Mouse (Mus musculus) spleen, postnatal 14 days (tissue): ENCODE results near the gene Sema5a.

Experiments used
- DNase-seq, 2 experiments: peaks; one replicate each; pipeline ENCODE4 v3.0.0; 2021 to 2022; ENCODE audit warnings: low spot score in 2 of 2

Gene Sema5a

DNA sequence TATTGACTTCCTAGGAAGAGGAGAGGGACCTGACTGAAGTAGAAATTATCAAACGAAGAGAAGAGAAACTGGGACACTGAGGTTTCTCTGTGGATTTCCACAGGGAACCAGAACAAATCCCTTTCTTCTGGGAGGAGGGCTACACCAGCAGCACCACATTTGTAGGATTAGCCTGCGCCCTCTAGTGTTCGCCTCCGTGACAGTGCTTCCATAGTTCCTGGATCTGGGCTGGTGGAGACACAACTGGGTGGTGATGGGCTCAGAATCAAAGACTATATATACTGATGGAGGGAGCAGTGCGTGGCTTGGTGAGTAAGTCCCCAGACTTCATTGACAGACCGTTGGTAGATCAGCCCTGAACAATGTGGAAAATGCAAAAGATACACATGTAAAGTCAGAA, 193.0 kb downstream of the Sema5a start:
- DNase-seq: peak in 1 of 2 experiments; percentile 2

DNA sequence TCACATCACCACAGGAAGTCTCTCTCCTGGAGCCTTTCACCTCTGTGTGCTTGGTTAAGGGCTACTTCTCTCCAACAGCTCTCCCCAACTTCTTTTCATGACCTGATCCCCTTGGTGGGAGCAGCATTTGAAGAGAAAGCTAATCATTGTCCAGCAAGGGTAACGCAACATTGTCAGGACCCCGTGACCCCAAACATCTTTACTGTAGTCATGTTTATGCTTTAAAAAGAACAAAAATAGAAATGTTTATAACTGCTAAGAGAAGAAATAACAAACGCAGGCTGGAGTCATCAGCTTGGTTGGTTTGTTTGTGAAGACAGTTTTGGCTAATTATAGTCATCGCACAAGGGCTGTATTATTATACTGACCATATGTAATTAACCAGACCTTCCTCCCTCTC, 198.1 kb downstream of the Sema5a start:
- no peak for DNase-seq

DNA sequence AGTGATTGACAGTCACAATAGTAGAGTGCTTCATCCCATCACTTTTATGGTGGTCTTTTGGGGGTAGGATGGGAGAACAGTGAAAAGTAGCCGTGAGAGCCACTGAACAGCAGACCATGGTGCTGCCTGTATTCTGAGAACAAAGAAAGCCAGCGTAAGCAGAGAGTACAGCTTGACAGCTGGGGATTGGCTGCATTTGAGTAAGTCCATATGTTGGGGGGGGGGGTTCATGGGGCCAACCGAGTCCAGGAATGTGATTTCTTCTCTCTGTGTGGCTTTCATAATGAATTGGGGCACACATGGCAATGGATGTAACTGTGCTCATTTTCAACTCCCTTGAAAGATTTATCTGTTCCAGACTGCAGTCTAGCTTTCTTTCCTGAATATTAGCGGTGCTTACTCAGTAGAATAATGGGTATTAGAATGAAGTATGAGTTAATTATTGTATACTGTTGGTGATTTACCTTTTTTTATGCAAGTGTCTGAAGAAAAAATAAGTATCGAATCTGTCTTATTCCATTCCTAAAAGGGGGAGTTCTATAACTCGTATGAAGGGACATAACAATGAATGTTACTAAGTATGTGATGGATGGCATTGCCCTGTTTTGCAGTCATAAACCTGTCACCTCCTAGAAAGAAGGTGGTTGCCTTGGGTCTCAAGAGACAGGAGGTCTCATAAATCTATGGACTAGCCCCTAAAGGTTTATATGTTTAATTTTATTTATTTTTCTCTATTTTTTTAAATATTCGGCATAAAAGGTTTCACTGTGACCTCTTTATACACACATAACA, 203.1 kb downstream of the Sema5a start:
- no peak for DNase-seq

DNA sequence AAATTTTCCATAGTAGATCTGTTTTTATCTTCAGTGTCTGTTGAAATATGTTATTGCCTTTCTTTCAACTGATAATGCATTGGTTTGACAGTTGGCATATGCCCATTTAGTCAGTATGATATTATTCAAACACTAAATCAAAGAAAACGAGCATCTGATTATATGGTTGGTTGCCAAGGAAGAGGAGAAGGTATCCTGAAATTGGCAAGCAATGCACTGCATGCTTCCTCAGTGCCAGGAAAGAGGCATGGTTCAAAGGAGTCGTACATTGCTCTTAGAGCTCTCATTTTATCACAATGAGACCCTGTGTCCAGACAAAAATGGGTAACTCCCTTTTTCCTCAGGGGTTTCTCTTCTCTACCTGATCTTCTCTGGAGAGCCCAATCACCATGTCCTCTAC, 214.4 kb downstream of the Sema5a start:
- DNase-seq: no peak

DNA sequence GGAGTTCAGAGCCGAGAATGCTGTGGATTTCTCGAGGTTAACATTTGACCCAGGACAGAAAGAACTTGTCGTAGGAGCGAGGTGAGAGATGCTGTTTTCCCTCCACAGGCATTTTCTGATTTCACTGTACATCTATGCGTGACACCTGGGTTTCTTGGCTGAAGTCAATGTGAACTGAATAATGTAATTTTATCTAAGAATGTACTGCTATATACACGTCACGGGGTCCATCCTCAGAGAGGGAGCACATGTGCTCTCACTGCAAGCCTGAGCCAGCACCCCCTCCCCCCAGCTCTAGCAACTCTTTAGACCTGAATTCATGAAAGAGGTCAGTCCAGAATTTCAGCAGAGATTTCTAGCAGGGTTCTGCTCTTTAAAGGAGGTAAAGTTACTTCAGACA, 215.6 kb downstream of the Sema5a start:
- DNase-seq: no peak

DNA sequence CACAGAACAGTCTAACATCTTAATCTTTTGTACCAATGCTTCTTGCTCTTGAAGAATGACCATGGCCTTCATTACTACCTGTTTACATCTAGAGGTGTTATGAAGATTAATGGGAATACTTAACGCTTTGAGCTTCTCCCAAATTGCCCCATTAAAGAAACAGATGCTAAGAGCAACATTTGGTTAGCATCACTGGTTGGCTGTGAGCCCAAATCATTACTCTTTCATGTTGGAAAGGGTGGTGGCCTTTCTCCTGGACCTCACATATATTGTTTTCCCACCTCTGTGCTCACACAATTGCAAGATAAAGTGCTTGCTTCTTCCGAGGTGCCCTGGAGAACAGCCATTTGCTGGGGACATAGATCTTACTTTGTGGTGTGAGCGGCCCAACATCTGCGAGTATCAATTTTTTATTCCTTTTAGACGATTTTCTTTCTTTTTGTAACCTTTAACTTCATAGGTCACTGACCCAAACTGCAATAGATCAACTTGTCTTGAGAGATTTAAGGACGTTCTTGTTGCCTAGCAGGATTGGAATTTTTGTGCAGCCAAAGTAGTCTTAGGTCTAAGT, 227.0 kb downstream of the Sema5a start:
- DNase-seq: no peak

DNA sequence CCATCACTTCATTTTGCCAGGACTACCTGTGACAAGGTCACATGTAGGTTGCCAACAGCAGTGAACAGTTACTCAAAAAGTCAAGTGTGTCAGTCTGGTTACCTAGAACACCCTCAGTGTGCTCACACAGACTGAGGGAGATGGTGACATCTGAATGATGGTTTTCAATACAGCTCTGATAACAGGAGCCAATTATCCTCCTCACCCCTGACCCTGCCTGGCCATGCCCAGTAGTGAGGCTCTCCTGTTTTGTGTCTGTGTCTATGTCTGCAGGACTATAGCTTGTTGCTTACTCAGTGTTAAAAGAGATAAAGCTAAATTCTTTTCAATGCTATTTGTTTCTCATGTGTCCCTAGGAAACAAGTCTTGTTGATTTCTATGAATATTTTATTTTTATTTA, 236.1 kb downstream of the Sema5a start:
- DNase-seq: no peak

DNA sequence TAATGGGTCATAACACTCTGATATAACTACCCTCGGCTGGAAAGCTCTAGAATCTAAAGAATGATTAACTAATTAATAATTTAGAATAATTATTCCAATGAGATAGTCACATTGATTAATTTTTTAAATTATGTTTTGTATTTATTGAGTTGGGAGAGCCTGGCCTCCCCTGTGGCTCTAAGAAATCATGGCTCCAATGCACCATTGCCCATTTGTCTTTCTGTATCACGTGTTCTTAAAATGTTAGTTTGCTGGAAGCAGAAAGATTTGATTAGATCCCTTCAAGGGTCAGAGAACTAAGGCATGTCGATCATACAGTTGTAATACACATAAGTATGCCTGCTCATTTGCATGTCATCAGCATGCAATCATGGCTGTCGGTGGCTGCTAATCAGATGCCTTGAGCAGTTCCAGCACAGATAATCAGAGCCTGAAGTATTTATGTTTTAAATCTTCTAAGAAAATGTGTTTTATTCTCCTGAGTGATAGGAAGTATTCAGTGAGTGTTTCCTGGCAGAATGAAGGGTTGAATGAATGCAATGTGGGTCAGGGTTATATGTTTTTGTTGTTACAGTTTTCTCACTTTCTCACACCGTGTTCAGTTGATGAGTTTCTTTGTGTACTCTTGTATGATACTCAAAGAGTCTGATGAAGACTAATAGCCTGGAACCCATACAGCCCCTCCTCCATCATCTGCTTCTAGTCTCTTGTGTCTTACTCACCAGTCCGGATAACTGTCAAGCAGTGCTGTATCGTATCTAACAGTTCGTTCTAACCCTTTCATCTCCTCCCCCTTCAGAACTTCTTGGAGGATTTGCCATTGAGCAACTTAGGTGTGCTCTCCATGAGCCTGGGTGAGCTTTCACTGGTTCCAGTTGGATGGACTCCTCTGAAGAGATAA, 240.7 kb downstream of the Sema5a start:
- no peak for DNase-seq

DNA sequence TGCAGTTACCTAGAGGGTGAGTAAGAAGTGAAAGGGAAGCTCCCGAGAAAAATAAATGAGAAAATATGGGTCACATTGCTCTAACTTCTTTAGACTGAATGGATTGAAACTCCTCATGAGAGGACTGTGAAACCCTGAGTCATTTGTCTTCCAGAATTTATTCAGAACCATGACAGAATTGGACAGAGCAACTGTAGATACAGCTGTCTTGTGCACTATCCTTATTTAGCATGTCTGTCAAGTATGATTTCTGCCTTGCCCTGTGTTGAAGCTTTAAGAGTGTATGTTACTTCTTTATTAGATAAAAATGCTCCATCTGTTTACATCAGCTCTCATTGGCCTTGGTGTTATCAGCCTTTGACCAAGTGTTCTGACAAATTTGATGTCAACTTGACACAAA, 243.4 kb downstream of the Sema5a start:
- DNase-seq: no peak

DNA sequence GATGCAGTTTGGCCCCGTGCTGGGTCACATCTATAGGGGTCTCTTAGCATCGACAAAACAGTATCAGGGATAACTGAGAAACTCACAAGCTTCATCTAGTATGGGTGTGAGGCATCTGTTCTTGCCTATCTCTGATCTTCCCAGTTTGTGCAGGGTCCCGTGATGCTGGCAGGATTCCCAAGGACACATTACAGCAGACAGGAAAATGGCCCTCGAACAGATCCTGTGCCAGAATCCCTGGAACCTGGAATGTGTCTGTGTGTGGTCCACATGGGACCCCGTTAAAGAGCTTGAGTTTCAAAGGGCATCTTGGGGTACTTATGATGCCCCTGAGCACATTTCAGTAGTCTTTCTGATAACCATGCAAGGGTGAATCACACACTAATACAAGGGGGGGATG, 249.6 kb downstream of the Sema5a start:
- DNase-seq: no peak

DNA sequence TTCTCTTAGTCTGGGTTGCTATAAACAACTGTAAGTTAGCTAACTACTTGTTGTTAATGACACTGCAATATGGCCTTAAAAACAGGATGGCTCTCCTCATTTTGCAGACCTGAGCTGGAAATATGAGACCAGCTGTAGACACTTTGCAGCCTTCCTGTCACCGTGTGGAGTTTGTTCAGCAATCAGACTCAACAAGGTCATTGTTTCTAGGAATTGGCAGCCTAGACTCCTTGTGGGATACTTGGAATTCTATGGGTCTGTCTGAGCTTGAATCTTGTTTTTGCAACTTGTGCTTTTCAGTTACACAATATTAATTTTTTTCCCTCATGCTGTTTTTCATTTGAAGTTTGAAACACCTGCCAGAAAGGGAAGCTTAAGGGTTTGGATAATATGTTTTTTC, 250.3 kb downstream of the Sema5a start:
- DNase-seq: no peak

DNA sequence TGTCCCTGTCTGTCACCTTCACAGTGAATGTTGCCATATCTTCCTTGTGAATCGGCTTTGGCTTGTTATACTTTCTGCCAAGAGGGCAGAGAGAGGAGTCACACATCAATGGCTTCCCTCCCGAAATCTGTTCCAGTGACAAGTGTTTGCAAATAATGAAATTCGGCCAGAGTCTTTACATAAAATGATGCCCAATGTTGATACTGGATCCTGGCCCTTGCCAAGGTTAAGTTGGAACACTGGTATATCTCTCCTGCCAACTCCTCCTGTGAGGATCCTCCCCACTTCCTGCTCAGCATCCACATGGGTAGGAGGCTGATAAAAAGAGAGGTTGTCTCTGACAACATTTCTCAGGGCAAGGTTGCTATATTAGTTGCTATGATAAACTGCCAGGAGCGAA, 252.3 kb downstream of the Sema5a start:
- DNase-seq: no peak

DNA sequence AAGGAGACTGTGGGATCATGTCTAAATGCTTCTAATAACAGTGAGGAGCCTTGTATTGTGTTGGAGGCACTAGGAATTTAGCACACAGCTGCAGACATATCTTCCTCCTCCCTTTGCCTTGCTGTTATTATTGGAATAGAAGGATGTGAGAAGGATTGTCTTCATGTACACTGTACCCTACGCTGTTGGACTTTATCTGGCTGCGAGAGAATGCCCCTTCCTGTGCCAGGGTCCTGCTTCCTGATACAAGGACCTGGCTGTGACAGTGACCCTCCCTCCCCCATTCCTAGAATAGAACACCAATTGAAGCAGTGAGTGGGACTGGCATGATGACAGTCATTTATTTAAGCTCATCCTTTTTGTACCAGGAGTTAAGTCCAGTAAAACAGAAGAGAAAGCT, 261.3 kb downstream of the Sema5a start:
- no peak for DNase-seq

DNA sequence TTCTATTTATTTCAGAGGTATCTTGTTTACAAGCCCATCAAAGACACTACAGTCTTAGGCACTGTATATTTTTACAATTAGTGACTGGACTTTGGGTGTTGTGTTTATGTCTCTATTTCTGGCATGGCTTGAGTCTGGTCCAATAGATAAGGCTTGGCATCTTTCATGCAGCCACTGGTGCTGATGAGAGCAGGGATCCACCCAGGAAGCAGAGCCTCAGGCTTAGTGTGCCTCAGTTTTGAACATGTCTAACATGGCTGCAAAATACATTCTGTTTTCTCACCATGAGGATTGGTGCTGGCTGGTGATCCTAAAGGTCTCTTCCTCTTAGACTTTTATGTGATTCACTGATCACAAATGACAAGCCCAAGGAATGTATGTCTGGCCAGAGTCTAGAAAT, 263.7 kb downstream of the Sema5a start:
- DNase-seq: no peak

DNA sequence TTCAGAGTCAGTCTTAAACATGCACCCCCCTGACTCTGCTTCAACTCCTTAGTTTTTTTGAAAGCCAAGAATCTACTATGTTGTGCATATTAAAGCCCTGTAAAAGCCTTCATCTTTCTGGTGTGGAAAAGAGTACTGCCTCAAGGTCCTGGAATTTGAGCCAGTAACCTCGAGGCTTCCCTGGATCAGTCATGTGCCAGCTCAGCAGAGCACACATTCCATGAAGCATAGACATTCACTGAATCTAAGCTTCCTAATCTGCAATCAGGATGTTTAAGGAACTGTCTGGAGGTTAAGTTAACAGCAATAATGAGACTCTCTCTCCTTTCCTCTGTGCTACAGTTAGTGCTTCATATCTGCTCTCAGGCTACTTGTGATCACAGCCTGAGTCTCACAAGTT, 270.3 kb downstream of the Sema5a start:
- DNase-seq: no peak

DNA sequence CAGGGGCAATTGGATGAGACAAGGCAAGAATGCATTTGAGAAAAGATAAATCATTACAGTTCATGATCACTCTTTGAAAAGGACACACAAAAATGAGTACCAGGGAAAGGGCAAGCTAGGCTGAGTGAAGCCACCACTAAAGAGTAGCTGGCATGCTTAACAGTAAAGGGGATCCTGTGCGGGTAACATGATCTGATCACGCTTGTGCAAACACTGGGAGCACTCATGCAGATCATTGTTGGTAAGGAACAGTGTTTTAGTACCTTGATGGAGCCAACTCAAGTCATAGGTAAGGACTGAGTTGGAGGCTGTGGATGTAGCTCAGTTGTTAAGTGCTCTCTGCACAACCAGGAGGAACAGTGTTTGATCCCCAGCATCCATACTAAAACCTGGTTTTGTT, 273.3 kb downstream of the Sema5a start:
- no peak for DNase-seq

DNA sequence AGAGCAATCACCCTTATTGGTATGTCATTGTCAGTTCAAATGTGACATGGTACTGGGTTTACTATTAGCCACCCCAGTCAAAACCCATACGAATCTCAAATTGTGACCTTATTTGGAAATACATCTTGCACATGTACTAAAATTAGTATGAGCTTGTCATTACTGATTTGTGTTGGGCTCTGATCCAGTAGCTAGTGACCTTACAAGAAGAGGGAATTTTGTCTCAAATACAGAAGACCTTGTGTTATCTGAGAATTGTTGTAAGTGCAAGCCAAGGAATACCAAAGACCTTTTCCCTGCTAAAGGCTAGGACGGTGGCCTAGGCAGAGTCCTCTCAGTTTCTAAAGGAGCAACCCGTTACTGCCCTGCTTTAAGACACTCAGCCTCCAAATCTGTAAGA, 287.9 kb downstream of the Sema5a start:
- no peak for DNase-seq

DNA sequence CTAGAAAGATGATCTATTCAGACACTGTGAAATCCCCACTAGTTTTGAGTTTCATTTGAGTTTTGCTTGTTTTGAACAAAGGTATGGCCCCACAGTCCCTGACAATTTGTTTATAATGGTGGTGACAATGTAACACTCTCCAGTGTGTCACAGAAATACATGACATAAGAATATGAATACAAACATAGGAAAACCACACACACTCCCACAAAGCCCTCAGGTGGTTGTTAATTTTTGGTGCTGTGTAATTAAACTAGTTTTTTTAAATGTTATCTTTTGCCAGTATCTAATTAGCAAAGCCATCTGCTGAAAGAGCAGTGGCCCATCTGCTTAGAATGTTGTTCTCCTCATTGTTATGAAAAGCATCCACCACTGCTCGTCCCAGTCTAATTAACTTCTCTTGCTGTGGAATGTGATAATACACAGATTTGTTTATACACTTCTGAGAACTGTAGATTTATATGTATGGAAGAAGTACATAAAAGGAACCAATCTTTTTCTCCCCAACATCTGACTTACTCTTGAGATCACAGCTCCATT, 289.0 kb downstream of the Sema5a start:
- DNase-seq: no peak

DNA sequence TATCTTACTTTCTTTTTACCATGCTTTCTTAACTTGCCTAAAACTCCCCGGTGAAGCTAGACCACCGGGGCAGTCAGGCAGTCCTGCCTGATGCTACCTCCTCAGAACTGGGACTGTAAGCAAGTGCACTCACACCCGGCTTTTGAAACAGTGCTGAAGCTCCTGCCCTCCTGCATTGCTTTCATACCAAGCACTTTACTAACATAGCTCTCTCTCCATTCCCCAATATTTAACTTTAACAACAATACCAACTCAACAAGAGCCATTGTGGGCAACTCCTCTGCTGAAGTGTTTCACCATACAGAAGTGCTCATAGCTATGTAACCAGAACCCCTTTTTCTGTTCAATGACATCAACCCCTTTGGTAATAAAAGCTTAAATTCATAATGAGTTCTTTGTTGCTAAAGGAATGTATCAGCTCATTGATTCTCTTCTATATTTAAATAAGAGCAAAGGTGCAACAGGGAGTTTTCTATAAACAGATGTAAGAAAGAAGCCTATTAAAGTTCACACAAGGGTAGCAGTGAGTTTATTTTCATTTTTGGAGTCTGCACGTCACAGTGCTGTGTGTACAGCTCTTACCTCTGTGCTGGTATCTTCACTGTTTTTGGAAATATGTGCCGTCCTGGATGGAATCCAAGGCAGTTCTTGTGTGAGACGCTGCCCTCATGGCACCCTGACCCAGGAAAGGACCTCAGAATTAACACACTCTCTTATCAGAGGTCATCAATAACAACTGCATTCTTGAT, 292.3 kb downstream of the Sema5a start:
- DNase-seq: no peak

DNA sequence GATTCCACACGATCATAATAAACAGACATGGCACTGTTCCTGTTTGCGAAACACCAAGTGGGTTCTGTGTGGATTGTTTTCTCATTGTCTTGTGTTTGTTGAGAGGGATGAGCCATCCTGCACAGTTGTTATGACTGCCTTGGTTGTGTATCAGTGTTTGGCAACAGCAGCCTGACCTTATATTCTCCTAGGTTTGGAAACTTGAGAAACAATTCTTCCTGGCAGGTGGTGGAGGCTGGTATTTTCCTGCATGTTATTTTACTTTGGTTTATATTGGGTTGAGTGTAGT, 292.8 kb downstream of the Sema5a start:
- no peak for DNase-seq

DNA sequence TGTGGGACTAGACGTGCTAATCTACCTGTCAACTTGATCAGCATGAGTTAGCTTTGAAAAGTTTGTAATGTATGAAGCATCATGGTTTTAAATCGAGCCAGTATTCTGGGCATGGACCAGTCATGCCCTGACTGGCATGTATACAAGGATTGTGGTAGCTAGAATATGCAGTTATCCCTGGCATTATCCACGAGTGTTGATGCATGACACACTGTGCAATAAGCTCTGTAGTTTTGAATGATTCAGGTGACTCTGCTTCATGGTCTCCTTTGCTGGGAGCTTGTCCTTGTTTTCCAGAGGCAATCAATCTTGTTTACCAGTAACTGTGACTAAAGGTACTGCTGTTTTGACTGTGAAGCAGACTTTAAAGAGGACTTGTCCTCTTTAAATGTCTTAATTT, 293.5 kb downstream of the Sema5a start:
- DNase-seq: no peak

DNA sequence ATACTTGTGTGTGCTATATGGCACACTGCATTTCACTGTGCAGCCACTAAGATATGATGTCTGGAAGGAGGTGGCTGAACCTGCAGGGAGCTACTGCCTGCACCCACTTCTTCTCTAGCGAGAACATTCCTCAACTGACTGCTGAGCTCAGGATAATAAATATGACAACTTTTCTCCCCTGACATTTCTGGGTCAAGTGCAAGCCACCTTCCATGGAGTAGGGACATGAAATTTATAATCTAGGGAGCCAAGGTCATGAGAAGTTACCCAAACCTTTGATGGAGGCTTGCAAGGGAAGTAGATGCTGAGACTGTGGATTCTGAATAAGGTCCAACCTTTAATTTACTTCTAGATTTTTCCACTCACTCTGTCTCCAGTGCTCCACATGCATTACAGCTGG, 298.1 kb downstream of the Sema5a start:
- no peak for DNase-seq
